8 mouse cellular contexts compared by ENCODE assay signal in genomic region chr2:79635426-79636291, GRCm38 (mm10). TPM values are rescaled to one million over a fixed set of nuclear protein-coding genes. Genes with fewer than 3 reads are reported as not detected.
DNase-seq lines count a peak whose midpoint lies in the region; ATAC-seq and TF ChIP-seq lines count a peak whose summit lies in the region.

No protein-coding gene starts in this region.

- H3K9ac ChIP-seq in forebrain, embryonic 13.5 days, result peak overlapping the region; percentile 82
- peak overlapping the region; percentile 84 for H3K9ac ChIP-seq in neural tube, embryonic 15.5 days (replicated peaks)

- H3K4me1 ChIP-seq in G1E (ENCODE audit: insufficient read depth, low read depth, low read length), result peaks cover 21% of the 10 kb centered on the region
- H3K4me1 ChIP-seq in forebrain, embryonic 13.5 days, result peaks cover 11% of the 10 kb centered on the region
- H3K4me1 ChIP-seq in lung, adult 2 months (ENCODE audit: control insufficient read depth, insufficient read depth, low read length), result peaks cover 3% of the 10 kb centered on the region; the same call in 1 of the 2 replicates
- peaks cover 12% of the 10 kb centered on the region for H3K4me1 ChIP-seq in neural tube, embryonic 15.5 days

- peak overlapping the region; percentile 97 for H3K4me2 ChIP-seq in forebrain, embryonic 13.5 days
- peak overlapping the region; percentile 86 for H3K4me2 ChIP-seq in neural tube, embryonic 15.5 days

- H3K9me3 ChIP-seq in G1E (replicated peaks), result no peaks in the 10 kb centered on the region
- H3K9me3 ChIP-seq in forebrain, embryonic 13.5 days (replicated peaks), result no peaks in the 10 kb centered on the region
- H3K9me3 ChIP-seq in neural tube, embryonic 15.5 days (replicated peaks), result no peaks in the 10 kb centered on the region

- under 1% methylated on average over 81 of the region's 83 CpGs for WGBS in forebrain, embryonic 13.5 days
- WGBS in lung, adult 2 months, result under 1% methylated on average over 79 of the region's 83 CpGs
- under 1% methylated on average over 75 of the region's 83 CpGs for WGBS in neural tube, embryonic 15.5 days

- peak overlapping the region; percentile 98 for H3K4me3 ChIP-seq in G1E (ENCODE audit: low read depth, low read length)
- peak overlapping the region; percentile 78 for H3K4me3 ChIP-seq in forebrain, embryonic 13.5 days
- peak overlapping the region; percentile 72 for H3K4me3 ChIP-seq in lung, adult 2 months (replicated peaks; ENCODE audit: extremely low read depth, low read depth, low read length)
- peak overlapping the region; percentile 88 for H3K4me3 ChIP-seq in neural tube, embryonic 15.5 days (replicated peaks)

- peaks cover 26% of the 10 kb centered on the region for H3K36me3 ChIP-seq in G1E (replicated peaks)
- H3K36me3 ChIP-seq in forebrain, embryonic 13.5 days (ENCODE audit: poor library complexity, severe bottlenecking), result no peaks in the 10 kb centered on the region
- no peaks in the 10 kb centered on the region for H3K36me3 ChIP-seq in neural tube, embryonic 15.5 days

- TF ChIP-seq CTCF in G1E (IDR thresholded peaks at IDR 0.05; ENCODE audit: low read depth, low read length), result no peak
- TF ChIP-seq CTCF in lung, adult 2 months (IDR thresholded peaks at IDR 0.05; ENCODE audit: insufficient read depth, low read length), result no peak

- DNase-seq in G1E (ENCODE audit: low spot score), result peak; percentile 50
- peak; percentile 51 for DNase-seq in c-Kit-positive CD71-positive TER-119-positive erythroid progenitor cells, embryonic 14.5 days (ENCODE audit: low spot score)
- DNase-seq in heart, postnatal 14 days, result peak; percentile 79 to 80
- peak; percentile 39 to 64 for DNase-seq in layer of hippocampus, adult 18-20 months (ENCODE audit: low spot score in 2 of 2)
- peak; percentile 80 for DNase-seq in lung, adult 2 months
- peak; percentile 49 to 69 for DNase-seq in thymus, postnatal 10 days (ENCODE audit: low spot score in 2 of 2)

- no peaks in the 10 kb centered on the region for H3K27me3 ChIP-seq in G1E (ENCODE audit: insufficient read depth, low read length)
- no peaks in the 10 kb centered on the region for H3K27me3 ChIP-seq in forebrain, embryonic 13.5 days
- H3K27me3 ChIP-seq in neural tube, embryonic 15.5 days (replicated peaks), result no peaks in the 10 kb centered on the region

- intact Hi-C loops in heart, postnatal 14 days (cut with DNase I), result no loop called here

- H3K27ac ChIP-seq in forebrain, embryonic 13.5 days, result no peak overlapping the region; the same call in 1 of the 2 replicates
- peak overlapping the region; percentile 86 for H3K27ac ChIP-seq in neural tube, embryonic 15.5 days (replicated peaks)

- ATAC-seq in G1E (ENCODE audit: extremely low read depth, insufficient number of reproducible peaks, low FRiP score, poor library complexity, severe bottlenecking), result peak; percentile 56
- ATAC-seq in forebrain, embryonic 13.5 days, result peak; percentile 88
- ATAC-seq in neural tube, embryonic 15.5 days (ENCODE audit: low FRiP score), result peak; percentile 85

- peak; percentile 19; the same call in 1 of the 2 replicates for TF ChIP-seq POLR2A in lung, adult 2 months (IDR thresholded peaks at IDR 0.05; ENCODE audit: borderline replicate concordance, extremely low read depth, low read depth, low read length)

RNA-seq across cellular contexts. Expression of gene Itprid2, which starts 0.5 kb away (rescaled TPM):
- 52.1 and 62.8 TPM in 2 replicates for total RNA-seq in G1E (2014; fragmentation: Nextera tagmentation)
- 36.2 and 40.6 TPM in 2 replicates for total RNA-seq in G1E (2017)
- polyA plus RNA-seq in G1E (2012), result 12.5 and 15.2 TPM in 2 replicates
- polyA plus RNA-seq in forebrain, embryonic 13.5 days (2015; fragmentation: Nextera tagmentation; extraction: Ambion mirVana), result 3.0 and 3.1 TPM in 2 replicates
- total RNA-seq in heart, postnatal 14 days (2021), result 10 to 100 TPM; 22.0 to 26.4 TPM
- total RNA-seq in layer of hippocampus, adult 18-20 months (2021), result 10 to 100 TPM; 41.9 to 44.6 TPM
- polyA plus RNA-seq in lung, adult 2 months (2012; rRNA removed), result 6.5 and 11.5 TPM in 2 replicates
- 5.9 and 7.4 TPM in 2 replicates for polyA plus RNA-seq in neural tube, embryonic 15.5 days (2015; fragmentation: Nextera tagmentation; extraction: Ambion mirVana)
